Mouse (Mus musculus) left cerebral cortex, postnatal 14 days (tissue): ENCODE measurements around the gene Mgat2. TPM values are rescaled to one million over a fixed set of nuclear protein-coding genes. Genes with fewer than 3 reads are reported as not detected.

Source experiments
- DNase-seq, 2 experiments: peaks; one replicate each; pipeline ENCODE4 v3.0.0; 2021 to 2022; ENCODE audit warnings: low spot score in 2 of 2, mixed read lengths in 1 of 2
- intact Hi-C: fragments of 180-260 bp; cut with DNase I; formaldehyde crosslinking; loops from one replicate; pipeline ENCODE4 v1.15.1; 2025
- total RNA-seq, 2 experiments: library from RNA; stranded (reverse); gene quantifications; 2 replicates each; pipeline ENCODE4 v1.2.3; 2021

The Mgat2 gene
- total RNA-seq, 2 experiments from 2014 or later, result 30.7 to 34.9 TPM

DNA sequence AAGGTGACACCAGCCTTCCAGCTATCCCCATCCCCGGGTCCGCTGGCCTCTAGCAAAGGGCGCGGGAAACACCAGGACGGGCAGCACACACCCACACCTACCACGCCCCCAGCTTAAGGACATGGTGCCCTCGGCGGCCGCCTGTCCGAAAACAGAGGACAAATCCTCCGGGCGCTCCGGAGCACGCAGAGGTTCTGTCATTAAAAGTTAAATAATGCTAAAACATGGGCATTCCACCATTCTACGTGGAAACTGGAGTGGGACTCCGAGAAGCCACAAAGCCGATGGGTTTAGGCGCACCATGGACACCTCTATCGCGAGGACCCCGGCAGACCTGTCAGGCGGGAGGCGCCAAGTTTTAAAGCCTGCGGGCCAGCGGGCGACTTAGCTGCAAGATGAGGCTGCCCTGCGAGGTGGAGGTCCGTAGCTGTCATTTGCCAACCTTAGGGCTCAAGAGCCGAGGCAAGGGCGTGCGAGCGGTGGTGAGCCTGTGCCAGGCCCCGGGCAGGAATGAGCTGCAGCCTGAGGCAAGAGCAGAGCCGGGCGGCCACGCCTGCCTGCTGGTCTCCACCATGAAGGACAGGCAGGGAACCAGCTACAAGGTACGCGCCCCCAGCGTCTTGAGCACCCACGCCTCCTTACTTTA is 15.4 kb upstream of the Mgat2 start, which contains the start of gene Lrr1:
Lrr1 (plus strand) TSS at position 354 of the 646 bp plus-strand sequence.
- peak; percentile 80 to 83 for DNase-seq
- intact Hi-C loops, result no loop called here

GRCm38 (mm10) chr12:69171307-69171706 is 12.7 kb upstream of the Mgat2 start:
- DNase-seq, result no peak
- intact Hi-C loops, result no loop called here

- intact Hi-C loops, result no loop called here
Observed at GRCm38 (mm10) chr12:69175975-69176374, 8.0 kb upstream of the Mgat2 start.

DNA sequence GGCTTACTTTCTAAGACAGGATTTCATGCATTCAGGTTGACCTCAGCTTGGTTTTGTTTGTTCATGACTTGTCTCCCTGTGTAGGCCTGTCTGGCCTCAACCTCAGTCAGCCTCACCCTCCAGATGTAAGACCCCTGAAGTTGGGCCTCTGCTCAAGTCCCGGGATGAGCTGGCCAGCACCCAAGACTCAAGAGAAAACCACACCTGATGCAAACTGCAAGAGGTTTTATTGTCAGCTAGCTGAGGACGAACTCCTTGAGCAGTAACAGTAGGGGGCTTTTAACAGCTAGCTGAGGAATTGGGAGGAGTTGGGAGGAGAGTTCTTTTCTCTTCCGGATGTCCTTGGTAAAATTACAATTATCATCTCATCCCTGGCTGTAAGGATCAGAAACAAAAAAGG is 6.4 kb upstream of the Mgat2 start:
- DNase-seq, result no peak
- intact Hi-C loops, result no loop called here

More at GRCm38 (mm10) chr12:69175975-69176374, 8.0 kb upstream of the Mgat2 start:
- DNase-seq, result no peak

DNA sequence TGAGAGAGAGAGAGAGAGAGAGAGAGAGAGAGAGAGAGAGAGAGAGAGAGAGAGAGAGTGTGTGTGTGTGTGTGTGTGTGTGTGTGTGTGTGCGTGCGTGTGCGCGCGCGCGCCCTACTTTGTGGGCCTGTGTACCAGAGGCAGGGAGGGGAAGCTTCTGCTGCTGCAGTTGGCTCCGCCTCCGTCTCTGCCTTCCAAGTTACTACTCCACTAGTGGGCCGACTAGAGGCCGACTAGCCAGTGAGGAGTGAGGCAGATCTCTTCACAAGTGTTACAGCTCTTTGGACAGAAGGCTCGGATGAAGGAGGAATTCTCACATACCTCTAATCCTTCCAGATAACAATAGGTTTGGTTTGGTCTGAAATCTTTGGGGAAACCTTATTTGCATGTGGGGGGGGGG is 4.6 kb upstream of the Mgat2 start:
- intact Hi-C loops, result no loop called here

DNA sequence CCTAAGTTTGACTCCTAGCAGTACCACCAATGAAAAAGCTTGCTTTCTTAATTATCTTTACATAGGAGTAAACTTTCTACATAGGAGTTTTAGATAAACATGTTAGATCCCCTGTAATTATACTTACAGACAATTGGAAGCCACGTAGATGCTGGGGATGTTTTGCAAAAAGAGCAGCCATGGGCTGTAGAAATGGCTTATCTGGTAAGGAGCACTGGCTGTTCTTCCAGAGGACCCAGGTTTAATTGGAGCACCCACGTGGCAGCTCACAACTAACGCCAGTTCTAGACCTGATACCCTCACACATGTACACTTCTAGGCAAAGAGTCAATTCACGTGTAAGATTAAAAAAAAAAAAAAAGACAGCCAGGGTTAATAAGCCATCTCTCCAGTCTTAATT is 2.2 kb upstream of the Mgat2 start:
- intact Hi-C loops, result no loop called here
- DNase-seq, result no peak

More for the DNA sequence above, 4.6 kb upstream of the Mgat2 start:
- DNase-seq, result no peak

DNA sequence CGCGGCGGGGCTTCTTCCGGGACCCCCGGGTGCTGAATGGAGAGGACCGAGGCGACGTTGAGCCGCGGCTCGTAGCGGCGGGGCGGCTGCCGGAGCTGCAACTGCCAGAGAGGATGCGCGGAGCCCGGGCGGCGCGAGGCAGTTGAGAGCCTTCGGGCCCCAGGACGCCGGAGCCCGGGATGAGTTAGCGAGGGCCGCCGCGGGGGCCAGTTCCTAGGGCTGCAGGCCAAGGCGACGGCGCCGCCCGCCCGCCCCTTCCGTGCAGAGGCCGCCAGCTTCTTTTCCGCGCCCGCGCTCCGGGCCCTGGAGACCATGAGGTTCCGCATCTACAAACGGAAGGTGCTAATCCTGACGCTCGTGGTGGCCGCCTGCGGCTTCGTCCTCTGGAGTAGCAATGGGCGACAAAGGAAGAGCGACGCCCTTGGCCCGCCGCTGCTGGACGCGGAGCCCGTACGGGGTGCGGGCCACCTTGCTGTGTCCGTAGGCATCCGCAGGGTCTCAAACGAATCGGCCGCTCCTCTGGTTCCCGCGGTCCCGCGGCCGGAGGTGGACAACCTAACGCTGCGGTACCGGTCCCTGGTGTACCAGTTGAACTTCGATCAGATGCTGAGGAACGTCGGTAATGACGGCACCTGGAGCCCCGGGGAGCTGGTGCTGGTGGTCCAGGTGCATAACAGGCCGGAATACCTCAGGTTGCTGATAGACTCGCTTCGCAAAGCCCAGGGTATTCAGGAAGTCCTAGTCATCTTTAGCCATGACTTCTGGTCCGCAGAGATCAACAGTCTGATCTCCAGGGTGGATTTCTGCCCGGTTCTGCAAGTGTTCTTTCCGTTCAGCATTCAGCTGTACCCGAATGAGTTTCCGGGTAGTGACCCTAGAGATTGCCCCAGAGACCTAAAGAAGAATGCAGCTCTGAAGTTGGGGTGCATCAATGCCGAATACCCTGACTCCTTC is 662 bp downstream of the Mgat2 start:
- intact Hi-C loops, result no loop called here
- peak; percentile 52 to 63 for DNase-seq

DNA sequence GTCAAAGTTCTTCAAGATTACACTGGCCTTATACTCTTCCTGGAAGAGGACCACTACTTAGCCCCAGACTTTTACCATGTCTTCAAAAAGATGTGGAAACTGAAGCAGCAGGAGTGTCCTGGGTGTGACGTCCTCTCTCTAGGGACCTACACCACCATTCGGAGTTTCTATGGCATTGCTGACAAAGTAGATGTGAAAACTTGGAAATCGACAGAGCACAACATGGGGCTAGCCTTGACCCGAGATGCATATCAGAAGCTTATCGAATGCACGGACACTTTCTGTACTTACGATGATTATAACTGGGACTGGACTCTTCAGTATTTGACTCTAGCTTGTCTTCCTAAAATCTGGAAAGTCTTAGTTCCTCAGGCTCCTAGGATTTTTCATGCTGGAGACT is 1.4 kb downstream of the Mgat2 start:
- intact Hi-C loops, result no loop called here
- DNase-seq, result no peak

DNA sequence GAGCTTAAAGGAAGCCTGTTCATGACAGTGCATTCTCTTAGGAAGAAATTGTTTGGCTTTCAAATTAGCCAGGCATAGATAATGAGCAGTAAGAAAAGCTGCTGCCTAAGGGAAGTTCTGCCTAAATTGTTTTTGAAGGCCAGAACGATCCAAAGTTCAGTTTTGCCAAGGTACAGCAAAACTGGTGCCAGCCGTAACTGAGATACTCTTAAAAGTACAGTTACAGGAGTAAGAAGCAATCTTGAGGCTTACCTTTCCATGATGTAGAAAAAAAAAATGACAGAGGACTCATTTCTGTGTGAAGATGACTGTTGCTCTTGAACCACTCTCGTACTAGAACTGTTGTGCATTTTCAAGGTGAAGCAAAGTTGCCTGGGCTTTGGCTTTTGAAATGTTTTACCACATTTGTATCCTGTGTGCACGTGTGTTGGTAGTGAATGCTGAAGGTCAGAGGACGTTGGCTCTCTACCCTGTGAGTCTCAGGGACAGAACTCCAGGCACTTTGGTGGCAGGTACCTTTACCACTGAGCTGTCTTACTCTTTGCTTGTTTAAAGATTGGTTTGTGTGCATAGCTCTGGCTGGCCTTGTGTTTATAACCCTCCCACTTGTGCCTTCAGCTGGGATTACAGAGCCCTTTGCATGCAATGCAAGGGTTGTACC is 3.0 kb downstream of the Mgat2 start:
- DNase-seq, result no peak

DNA sequence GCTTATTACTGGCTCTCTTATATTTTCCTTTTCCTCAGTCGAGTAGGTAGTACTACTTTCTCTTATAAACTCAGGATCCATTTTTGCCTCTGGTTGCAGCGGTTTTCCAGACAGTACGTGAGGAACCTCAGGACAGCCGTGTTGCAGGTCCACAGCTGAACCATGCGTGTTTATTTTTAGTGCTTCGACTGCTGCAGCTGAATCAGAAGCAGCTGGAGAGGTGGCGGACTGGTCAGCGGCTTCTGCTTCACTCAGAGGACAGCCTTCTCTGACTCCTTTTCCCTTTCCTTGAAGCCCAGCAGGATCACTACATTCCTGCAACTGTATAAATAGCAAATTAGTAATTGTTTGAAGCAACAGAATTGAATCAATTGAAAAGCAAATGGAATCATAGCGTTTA is 6.1 kb downstream of the Mgat2 start:
- intact Hi-C loops, result no loop called here
- DNase-seq, result no peak

More for the DNA sequence above, 3.0 kb downstream of the Mgat2 start:
- intact Hi-C loops, result no loop called here

- intact Hi-C loops, result no loop called here
- DNase-seq, result no peak
Observed at GRCm38 (mm10) chr12:69190522-69190921, 6.6 kb downstream of the Mgat2 start.

GRCm38 (mm10) chr12:69191396-69191795 is 7.4 kb downstream of the Mgat2 start:
- intact Hi-C loops, result no loop called here
- no peak for DNase-seq

GRCm38 (mm10) chr12:69192637-69193036 is 8.7 kb downstream of the Mgat2 start:
- intact Hi-C loops, result no loop called here
- no peak for DNase-seq

GRCm38 (mm10) chr12:69196444-69197377 is 12.8 kb downstream of the Mgat2 start, which contains the start of gene Gm49383:
Gm49383 (minus strand) TSS chr12:69197104.
- peak; percentile 53 to 72 for DNase-seq
- intact Hi-C loops, result no loop called here

- intact Hi-C loops, result loop anchor here (2.0 kb wide), 1 partner anchor 99 kb away; the partner anchor contains the start of gene Klhdc2
- peak; percentile 22 to 34 for DNase-seq
Observed at GRCm38 (mm10) chr12:69197378-69198163, 13.6 kb downstream of the Mgat2 start.

GRCm38 (mm10) chr12:69198164-69198535 is 14.2 kb downstream of the Mgat2 start, which contains the start of gene Dnaaf2:
Dnaaf2 (minus strand) TSS chr12:69198429.
- intact Hi-C loops, result loop anchor here (2.0 kb wide), 1 partner anchor 99 kb away; the partner anchor contains the start of gene Klhdc2
- DNase-seq, result peak; percentile 66 to 75

DNA sequence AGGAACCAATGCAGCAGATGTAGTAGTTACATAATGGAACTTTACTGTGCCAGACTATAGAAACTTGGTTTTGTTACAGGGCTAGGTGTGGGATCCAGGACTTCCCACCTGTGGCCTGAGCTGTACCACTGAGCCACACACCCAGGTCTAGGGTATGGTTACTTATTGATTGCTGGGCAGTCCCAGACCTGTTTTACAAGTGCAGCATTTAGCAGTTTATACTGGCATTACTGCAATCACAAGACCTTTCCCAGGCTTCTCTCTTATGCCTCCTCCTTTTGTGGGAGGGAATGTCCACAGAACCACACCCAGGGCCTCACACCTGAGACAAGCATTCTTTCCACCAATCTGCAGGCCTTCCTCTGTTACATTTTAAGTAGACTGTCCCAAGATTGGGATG is 15.0 kb downstream of the Mgat2 start:
- DNase-seq, result no peak
- intact Hi-C loops, result loop anchor here (2.0 kb wide), 1 partner anchor 98 kb away; the partner anchor contains the start of gene Klhdc2
